Mouse (Mus musculus) testis, adult 2 months (tissue): ENCODE measurements at regions not wholly inside any gene's neighbourhood (a gene's known extent, or its start where the extent isn't known, plus 50 kb on each side); places are given as distances from the start of the nearest gene placed in this dataset.

Experiments
- CTCF ChIP-seq: fragments of 200-500 bp; IDR thresholded peaks from 2 replicates; pipeline ENCODE4 v1.5.1; 2012; ENCODE audit warnings: low read depth, mild to moderate bottlenecking, inconsistent platforms, low read length, moderate library complexity; ENCODE audit not compliant: control insufficient read depth, insufficient read depth, insufficient replicate concordance
- POLR2A ChIP-seq: fragments of 200-500 bp; IDR thresholded peaks from 2 replicates; pipeline ENCODE4 v1.6.1; 2012; ENCODE audit warnings: low read depth, mild to moderate bottlenecking, inconsistent platforms, low read length, moderate library complexity; ENCODE audit not compliant: control insufficient read depth

GRCm38 (mm10) chr12:6000961-6001360, 625.5 kb upstream of the Klhl29 start:
- TF ChIP-seq POLR2A (no peak), CTCF (no peak)
